Mouse (Mus musculus) yolk sac, embryonic 10.5 days (tissue): Measurements from ENCODE around the gene Gm13088.
"Not testable (repeated sequence)": the region's sequence is repeated elsewhere in the genome, so short reads cannot be mapped to it uniquely, and the experiment has no call there.

Experiments used
- DNase-seq: peaks from one replicate; pipeline ENCODE4 v3.0.0-alpha.2; 2017; ENCODE audit warnings: low spot score

Gene Gm13088

GRCm38 (mm10) chr4:143657146-143657545 lies at the start of gene Gm13088:
Gene Gm13088, minus strand, starts transcription at chr4:143657246.
- not testable (repeated sequence) for DNase-seq

GRCm38 (mm10) chr4:143702611-143703010 lies 45.6 kb upstream of the Gm13088 start, which contains the start of gene Gm13089:
Gene Gm13089, minus strand, starts transcription at chr4:143702711.
- no peak for DNase-seq

- DNase-seq: not testable (repeated sequence)
Measured at GRCm38 (mm10) chr4:143618101-143618500, 38.9 kb downstream of the Gm13088 start.

- DNase-seq: not testable (repeated sequence)
Measured at GRCm38 (mm10) chr4:143614703-143615102, 42.3 kb downstream of the Gm13088 start, which contains the start of gene Gm13083. Gene Gm13083, plus strand, starts transcription at chr4:143615003.

- DNase-seq: not testable (repeated sequence)
Measured at GRCm38 (mm10) chr4:143611927-143612326, 45.1 kb downstream of the Gm13088 start.
